Mouse (Mus musculus) heart, embryonic 16.5 days (tissue): ENCODE measurements around the gene Foxn3. TPM values are rescaled to one million over a fixed set of nuclear protein-coding genes. Genes with fewer than 3 reads are reported as not detected.

ENCODE experiments used
- ATAC-seq: fragments of 200-750 bp; cut with Nextera tagmentation; replicated peaks from 2 replicates; pipeline ENCODE4 v1.8.0; 2017; ENCODE audit warnings: moderate number of reproducible peaks; ENCODE audit not compliant: insufficient read depth, low FRiP score; ENCODE audit errors: extremely low read depth
- H3K27ac ChIP-seq: fragments of 300-500 bp; sonication (generic); 2 replicates; pipeline ENCODE4 v1.5.1; 2014; ENCODE audit warnings: mild to moderate bottlenecking, low read length, control low read depth, moderate library complexity
- H3K27me3 ChIP-seq: fragments of 300-500 bp; sonication (generic); 2 replicates; pipeline ENCODE4 v1.6.1; 2014; ENCODE audit warnings: low read length, mixed read lengths; ENCODE audit not compliant: control insufficient read depth, insufficient read depth
- H3K36me3 ChIP-seq: fragments of 300-500 bp; sonication (generic); 2 replicates; pipeline ENCODE4 v1.6.1; 2014; ENCODE audit not compliant: control insufficient read depth, insufficient read depth
- H3K4me1 ChIP-seq: fragments of 300-500 bp; sonication (generic); 2 replicates; pipeline ENCODE4 v1.6.1; 2014; ENCODE audit warnings: low read length, mixed read lengths; ENCODE audit not compliant: control insufficient read depth, insufficient read depth
- H3K4me2 ChIP-seq: fragments of 300-500 bp; sonication (generic); 2 replicates; pipeline ENCODE4 v1.6.1; 2014; ENCODE audit warnings: low read depth, mild to moderate bottlenecking, control low read depth, low read length
- H3K4me3 ChIP-seq: fragments of 300-500 bp; sonication (generic); 2 replicates; pipeline ENCODE4 v1.5.1; 2014; ENCODE audit warnings: mild to moderate bottlenecking, control low read depth, low read length
- H3K9ac ChIP-seq: fragments of 300-500 bp; sonication (generic); 2 replicates; pipeline ENCODE4 v1.6.1; 2014; ENCODE audit warnings: low read length, control low read depth
- H3K9me3 ChIP-seq: fragments of 300-500 bp; sonication (generic); replicated peaks from 2 replicates; pipeline ENCODE4 v1.6.1; 2016; ENCODE audit warnings: low read length; ENCODE audit not compliant: control insufficient read depth
- WGBS: fragments of 180-500 bp; shearing (Covaris S2); extraction: QIAGEN DNeasy Blood & Tissue Kit; methylation state at CpG from one replicate; pipeline ENCODE4 v1.1.7; 2014; 5-methylcytosine and 5-hydroxymethylcytosine counted together
- polyA plus RNA-seq: library from polyadenylated mRNA; unstranded; fragments of >200 nt; fragmentation: Nextera tagmentation; extraction: Ambion mirVana; gene quantifications from 2 replicates; pipeline ENCODE4 v1.2.1, GENCODE M21; 2015

The Foxn3 gene
- polyA plus RNA-seq, 1 experiment from 2014 or later, result 52.1 TPM

DNA sequence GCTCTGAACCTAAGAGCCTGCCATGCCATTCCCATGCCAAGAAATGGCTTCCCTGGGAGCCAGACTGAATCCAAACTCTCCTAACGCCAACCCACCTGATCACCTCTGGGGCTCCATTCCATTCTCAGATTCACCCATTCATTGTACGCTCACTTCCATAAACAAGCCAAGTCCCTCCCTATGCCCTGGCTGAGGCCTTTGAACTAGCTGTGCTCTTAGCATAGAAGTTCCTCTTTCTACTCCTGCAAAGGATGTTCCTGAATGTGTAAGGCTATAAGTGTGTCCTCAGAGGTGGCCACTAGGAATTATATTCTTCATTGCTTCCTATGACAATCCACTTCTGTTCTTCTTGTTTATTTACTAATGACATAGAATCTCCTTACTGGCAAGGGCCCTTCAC is 40.5 kb downstream of the Foxn3 start:
- no peak overlapping the region for H3K9ac ChIP-seq
- 93% methylated on average over 2 of the region's 2 CpGs for WGBS
- H3K4me1 ChIP-seq, result peaks cover 18% of the 10 kb centered on the region
- H3K36me3 ChIP-seq, result no peaks in the 10 kb centered on the region
- H3K4me3 ChIP-seq, result no peak overlapping the region
- no peaks in the 10 kb centered on the region for H3K9me3 ChIP-seq
- ATAC-seq, result no peak
- H3K27me3 ChIP-seq, result no peaks in the 10 kb centered on the region
- no peak overlapping the region for H3K27ac ChIP-seq
- H3K4me2 ChIP-seq, result no peak overlapping the region

GRCm38 (mm10) chr12:99519862-99520261 is 43.5 kb downstream of the Foxn3 start:
- Histone ChIP-seq H3K27ac (no peak overlapping the region), H3K9ac (no peak overlapping the region), H3K36me3 (no peaks in the 10 kb centered on the region), H3K9me3 (no peaks in the 10 kb centered on the region), H3K27me3 (no peaks in the 10 kb centered on the region), H3K4me2 (no peak overlapping the region), H3K4me1 (peaks cover 11% of the 10 kb centered on the region), H3K4me3 (no peak overlapping the region)
- WGBS, result 81% methylated on average over 4 of the region's 4 CpGs
- ATAC-seq, result no peak

DNA sequence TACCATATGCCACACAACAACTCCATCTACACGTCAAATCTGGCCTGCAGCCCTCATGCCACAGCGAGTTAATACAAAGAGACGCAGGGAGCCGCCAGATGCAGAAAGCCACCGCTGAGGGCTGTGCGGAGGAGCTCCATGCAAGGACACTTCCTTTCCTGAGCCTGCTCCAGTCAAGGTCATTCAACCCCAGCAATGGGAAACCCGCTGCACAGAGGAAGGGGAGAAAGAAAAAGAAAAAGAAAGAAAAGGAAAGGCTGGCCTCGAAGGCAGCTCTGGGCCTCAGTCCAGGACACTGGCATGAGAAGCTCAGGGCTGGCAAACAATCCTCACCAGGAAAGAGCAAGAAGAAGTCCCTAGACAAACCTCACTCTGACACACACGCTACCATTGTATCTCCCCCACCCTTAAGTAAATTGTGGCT is 44.2 kb downstream of the Foxn3 start:
- H3K4me1 ChIP-seq, result peaks cover 11% of the 10 kb centered on the region
- H3K9me3 ChIP-seq, result no peaks in the 10 kb centered on the region
- H3K27ac ChIP-seq, result peak overlapping the region; percentile 30; the same call in 1 of the 2 replicates
- H3K4me3 ChIP-seq, result no peak overlapping the region
- ATAC-seq, result no peak; the same call in 1 of the 2 replicates
- H3K9ac ChIP-seq, result peak overlapping the region; percentile 52; the same call in 1 of the 2 replicates
- WGBS, result 46% methylated on average over 9 of the region's 9 CpGs
- H3K4me2 ChIP-seq, result peak overlapping the region; percentile 30; the same call in 1 of the 2 replicates
- H3K27me3 ChIP-seq, result no peaks in the 10 kb centered on the region
- no peaks in the 10 kb centered on the region for H3K36me3 ChIP-seq

GRCm38 (mm10) chr12:99518640-99519039 is 44.7 kb downstream of the Foxn3 start:
- Histone ChIP-seq H3K27me3 (no peaks in the 10 kb centered on the region), H3K9me3 (no peaks in the 10 kb centered on the region), H3K36me3 (no peaks in the 10 kb centered on the region), H3K9ac (no peak overlapping the region), H3K4me1 (peaks cover 11% of the 10 kb centered on the region), H3K4me3 (no peak overlapping the region), H3K27ac (no peak overlapping the region), H3K4me2 (no peak overlapping the region)
- 94% methylated on average over 10 of the region's 10 CpGs for WGBS
- ATAC-seq, result no peak

DNA sequence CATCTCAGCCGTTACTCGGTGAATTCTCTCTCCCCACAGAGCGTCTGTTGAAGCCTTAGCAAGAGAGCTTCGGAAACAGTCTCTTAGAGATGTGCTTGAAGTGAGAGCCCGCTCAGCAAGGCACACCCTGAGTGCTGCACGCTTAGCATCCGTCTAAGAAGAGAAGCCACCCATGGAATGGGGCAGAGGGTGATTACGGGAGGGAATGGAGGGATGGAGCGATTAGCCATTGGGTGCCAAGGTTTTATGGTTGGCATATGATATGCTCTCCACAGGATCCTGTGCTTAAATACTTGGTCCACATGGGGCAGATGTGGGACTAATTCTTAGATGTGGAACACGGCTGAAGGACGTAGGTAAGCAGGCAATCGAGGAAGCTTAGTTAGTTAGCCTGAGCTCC is 45.3 kb downstream of the Foxn3 start:
- H3K27ac ChIP-seq, result no peak overlapping the region
- H3K4me3 ChIP-seq, result no peak overlapping the region
- 95% methylated on average over 12 of the region's 12 CpGs for WGBS
- ATAC-seq, result no peak
- H3K4me1 ChIP-seq, result peaks cover 11% of the 10 kb centered on the region
- H3K36me3 ChIP-seq, result no peaks in the 10 kb centered on the region
- no peaks in the 10 kb centered on the region for H3K9me3 ChIP-seq
- no peaks in the 10 kb centered on the region for H3K27me3 ChIP-seq
- H3K9ac ChIP-seq, result no peak overlapping the region
- no peak overlapping the region for H3K4me2 ChIP-seq

DNA sequence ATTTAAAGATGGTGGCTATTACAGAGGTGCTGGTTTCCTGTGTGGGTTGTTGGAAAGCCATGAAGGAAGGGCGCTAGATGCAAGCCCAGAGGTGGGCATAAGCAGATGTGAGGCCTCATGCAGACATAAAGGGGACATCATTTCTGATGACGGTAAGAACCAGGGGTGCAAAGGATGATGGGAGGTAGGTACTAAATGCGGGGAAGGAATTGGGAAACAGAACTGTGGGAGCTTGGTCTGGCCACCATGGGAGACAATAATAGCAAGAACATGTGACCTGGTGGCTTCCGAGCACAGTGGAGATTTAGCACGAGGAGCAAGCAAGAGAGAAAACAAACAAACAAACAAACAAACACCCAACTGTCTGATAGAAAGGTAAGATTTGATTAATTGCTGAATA is 46.1 kb downstream of the Foxn3 start:
- no peak overlapping the region for H3K4me2 ChIP-seq
- no peak overlapping the region for H3K4me3 ChIP-seq
- H3K9me3 ChIP-seq, result no peaks in the 10 kb centered on the region
- H3K4me1 ChIP-seq, result peaks cover 11% of the 10 kb centered on the region
- 90% methylated on average over 5 of the region's 5 CpGs for WGBS
- H3K27ac ChIP-seq, result no peak overlapping the region
- no peaks in the 10 kb centered on the region for H3K36me3 ChIP-seq
- H3K27me3 ChIP-seq, result no peaks in the 10 kb centered on the region
- no peak overlapping the region for H3K9ac ChIP-seq
- no peak for ATAC-seq

DNA sequence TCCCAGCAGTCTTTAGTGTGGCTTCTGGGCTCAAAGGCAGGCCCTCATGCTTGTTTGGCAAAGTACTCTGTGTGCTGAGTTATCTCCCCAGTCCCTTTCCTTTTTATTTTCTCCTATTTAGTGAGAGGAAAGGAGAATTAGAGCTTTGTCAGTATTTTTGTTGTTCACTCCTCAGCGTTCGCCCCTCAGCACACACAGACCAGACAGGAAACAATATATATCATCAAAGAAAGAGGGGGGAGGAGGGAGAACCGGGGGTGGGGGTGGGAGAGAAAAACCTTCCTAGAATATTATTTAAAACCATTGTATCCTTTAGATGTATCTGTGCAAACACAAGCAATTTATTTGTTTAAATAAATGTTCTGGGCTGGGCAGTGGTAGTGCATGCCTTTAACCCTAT is 47.9 kb downstream of the Foxn3 start:
- no peaks in the 10 kb centered on the region for H3K9me3 ChIP-seq
- H3K27me3 ChIP-seq, result no peaks in the 10 kb centered on the region
- H3K36me3 ChIP-seq, result no peaks in the 10 kb centered on the region
- no peak overlapping the region for H3K9ac ChIP-seq
- no peak overlapping the region for H3K4me2 ChIP-seq
- 57% methylated on average over 3 of the region's 3 CpGs for WGBS
- H3K4me1 ChIP-seq, result peaks cover 11% of the 10 kb centered on the region
- H3K4me3 ChIP-seq, result no peak overlapping the region
- ATAC-seq, result no peak
- H3K27ac ChIP-seq, result no peak overlapping the region

- Histone ChIP-seq H3K27me3 (no peaks in the 10 kb centered on the region), H3K36me3 (no peaks in the 10 kb centered on the region), H3K4me3 (no peak overlapping the region), H3K9me3 (no peaks in the 10 kb centered on the region), H3K27ac (no peak overlapping the region), H3K4me1 (no peaks in the 10 kb centered on the region), H3K9ac (no peak overlapping the region), H3K4me2 (no peak overlapping the region)
- 99% methylated on average over 4 of the region's 5 CpGs for WGBS
- no peak for ATAC-seq
These were observed 51.7 kb downstream of the Foxn3 start for GRCm38 (mm10) chr12:99511644-99512043.

- Histone ChIP-seq H3K4me1 (no peaks in the 10 kb centered on the region), H3K4me3 (no peak overlapping the region), H3K4me2 (no peak overlapping the region), H3K9me3 (no peaks in the 10 kb centered on the region), H3K27me3 (no peaks in the 10 kb centered on the region), H3K9ac (no peak overlapping the region), H3K27ac (no peak overlapping the region), H3K36me3 (no peaks in the 10 kb centered on the region)
- no peak for ATAC-seq
- WGBS, result 54% methylated on average over 5 of the region's 5 CpGs
These were observed 52.6 kb downstream of the Foxn3 start for GRCm38 (mm10) chr12:99510759-99511158.

- no peak overlapping the region for H3K4me2 ChIP-seq
- H3K4me1 ChIP-seq, result no peaks in the 10 kb centered on the region
- H3K9ac ChIP-seq, result no peak overlapping the region
- H3K27me3 ChIP-seq, result no peaks in the 10 kb centered on the region
- no peak overlapping the region for H3K27ac ChIP-seq
- no peaks in the 10 kb centered on the region for H3K9me3 ChIP-seq
- no peak for ATAC-seq
- no peaks in the 10 kb centered on the region for H3K36me3 ChIP-seq
- no peak overlapping the region for H3K4me3 ChIP-seq
- WGBS, result 88% methylated on average over 4 of the region's 4 CpGs
These were observed 61.2 kb downstream of the Foxn3 start for GRCm38 (mm10) chr12:99502225-99502624.
